Mouse (Mus musculus): ENCODE results near the gene Sfrp2.
A peak's percentile ranks its signal among the peaks of the same experiment; 100 is the strongest.

Sfrp2 gene

GRCm38 (mm10) chr3:83771160-83771869 is 5.2 kb downstream of the Sfrp2 start:
- DNase-seq (ENCODE audit: low read depth, low spot score) = no peak

- no peak for DNase-seq (ENCODE audit: low read depth, low spot score)
Measured at GRCm38 (mm10) chr3:83773281-83773680, 7.2 kb downstream of the Sfrp2 start.

GRCm38 (mm10) chr3:83775403-83775802 is 9.3 kb downstream of the Sfrp2 start:
- no peak for DNase-seq (ENCODE audit: low read depth, low spot score)

GRCm38 (mm10) chr3:83781460-83782222 is 15.5 kb downstream of the Sfrp2 start:
- no peak for DNase-seq (ENCODE audit: low read depth, low spot score)

- no peak for DNase-seq (ENCODE audit: low read depth, low spot score)
Measured at GRCm38 (mm10) chr3:83783716-83784469, 17.8 kb downstream of the Sfrp2 start.

GRCm38 (mm10) chr3:83784726-83785125 is 18.6 kb downstream of the Sfrp2 start:
- no peak for DNase-seq (ENCODE audit: low read depth, low spot score)

- DNase-seq (ENCODE audit: low read depth, low spot score) = no peak
Measured at GRCm38 (mm10) chr3:83787086-83787485, 21.0 kb downstream of the Sfrp2 start.

- no peak for DNase-seq (ENCODE audit: low read depth, low spot score)
Measured at GRCm38 (mm10) chr3:83787776-83788305, 21.7 kb downstream of the Sfrp2 start.

GRCm38 (mm10) chr3:83789651-83790451 is 23.7 kb downstream of the Sfrp2 start:
- DNase-seq (ENCODE audit: low read depth, low spot score) = no peak

GRCm38 (mm10) chr3:83791444-83791843 is 25.3 kb downstream of the Sfrp2 start:
- DNase-seq (ENCODE audit: low read depth, low spot score) = no peak

- no peak for DNase-seq (ENCODE audit: low read depth, low spot score)
Measured at GRCm38 (mm10) chr3:83797098-83797497, 31.0 kb downstream of the Sfrp2 start.

- DNase-seq (ENCODE audit: low read depth, low spot score) = peak; percentile 36
Measured at GRCm38 (mm10) chr3:83797828-83798227, 31.7 kb downstream of the Sfrp2 start.

- no peak for DNase-seq (ENCODE audit: low read depth, low spot score)
Measured at GRCm38 (mm10) chr3:83799486-83799885, 33.4 kb downstream of the Sfrp2 start.

GRCm38 (mm10) chr3:83801649-83802155 is 35.6 kb downstream of the Sfrp2 start:
- no peak for DNase-seq (ENCODE audit: low read depth, low spot score)

- DNase-seq (ENCODE audit: low read depth, low spot score) = no peak
Measured at GRCm38 (mm10) chr3:83808483-83808882, 42.4 kb downstream of the Sfrp2 start.

GRCm38 (mm10) chr3:83811987-83812386 is 45.9 kb downstream of the Sfrp2 start:
- DNase-seq (ENCODE audit: low read depth, low spot score) = no peak

GRCm38 (mm10) chr3:83812863-83813262 is 46.7 kb downstream of the Sfrp2 start:
- no peak for DNase-seq (ENCODE audit: low read depth, low spot score)

GRCm38 (mm10) chr3:83816372-83816925 is 50.3 kb downstream of the Sfrp2 start:
- DNase-seq (ENCODE audit: low read depth, low spot score) = no peak

GRCm38 (mm10) chr3:83823774-83824173 is 57.7 kb downstream of the Sfrp2 start:
- no peak for DNase-seq (ENCODE audit: low read depth, low spot score)
